Mouse (Mus musculus) erythroblast, embryonic 14.5 days (primary cell): ENCODE data around the gene Rbpms2. TPM values are rescaled to one million over a fixed set of nuclear protein-coding genes. Genes with fewer than 3 reads are reported as not detected.

Source experiments
- H3K27me3 ChIP-seq: 2 replicates; pipeline ENCODE4 v1.6.1; 2012; ENCODE audit warnings: inconsistent platforms; ENCODE audit not compliant: control insufficient read depth
- H3K36me3 ChIP-seq: 2 replicates; pipeline ENCODE4 v1.6.1; 2012; ENCODE audit warnings: mild to moderate bottlenecking, inconsistent platforms; ENCODE audit not compliant: control insufficient read depth
- H3K4me1 ChIP-seq: 2 replicates; pipeline ENCODE4 v1.6.1; 2012; ENCODE audit warnings: inconsistent platforms; ENCODE audit not compliant: control insufficient read depth
- H3K4me3 ChIP-seq: replicated peaks from 2 replicates; pipeline ENCODE3; 2012; ENCODE audit warnings: moderate library complexity, mild to moderate bottlenecking, inconsistent platforms
- H3K9me3 ChIP-seq: 2 replicates; pipeline ENCODE4 v1.6.1; 2012; ENCODE audit warnings: low read length, inconsistent platforms, mixed read lengths; ENCODE audit not compliant: control insufficient read depth
- GATA1 ChIP-seq: IDR thresholded peaks from 2 replicates; pipeline ENCODE4 v1.6.1; 2012; ENCODE audit warnings: low read length, inconsistent platforms, mixed read lengths
- TAL1 ChIP-seq: IDR thresholded peaks from 3 replicates; pipeline ENCODE4 v1.6.1; 2012; ENCODE audit warnings: low read length, inconsistent platforms, mixed read lengths
- polyA plus RNA-seq: library from polyadenylated mRNA; stranded (reverse); fragments of >175 nt; gene quantifications from 2 replicates; pipeline ENCODE4 v1.2.3, GENCODE M21; 2012

Gene Rbpms2
- polyA plus RNA-seq, 1 experiment: 0.12 TPM

DNA sequence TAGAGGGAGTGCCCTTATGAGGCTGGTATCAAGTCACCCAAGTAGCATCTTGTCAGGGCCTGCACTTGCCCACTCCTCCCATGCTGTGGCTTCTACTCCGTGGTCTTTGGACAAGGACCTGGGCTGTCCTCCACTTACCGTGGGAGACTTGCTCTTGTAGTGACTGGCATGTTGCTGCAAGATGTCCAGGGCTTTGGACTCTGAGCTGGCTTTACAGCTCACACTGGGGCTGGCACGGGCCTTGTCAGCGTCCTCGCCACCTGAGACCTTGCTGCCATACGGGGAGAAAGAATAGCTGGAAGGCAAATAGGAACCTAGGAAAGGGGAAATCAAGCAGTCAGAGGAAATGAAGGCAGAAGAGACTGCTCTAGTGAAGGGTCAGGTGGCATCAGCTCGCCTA, 67.9 kb downstream of the Rbpms2 start:
- Histone ChIP-seq H3K4me3 (no peak overlapping the region), H3K4me1 (no peaks in the 10 kb centered on the region; the same call in 1 of the 2 replicates), H3K9me3 (no peaks in the 10 kb centered on the region), H3K27me3 (no peaks in the 10 kb centered on the region), H3K36me3 (peaks cover 88% of the 10 kb centered on the region)
- TF ChIP-seq GATA1: no peak
- no peak for TF ChIP-seq TAL1

DNA sequence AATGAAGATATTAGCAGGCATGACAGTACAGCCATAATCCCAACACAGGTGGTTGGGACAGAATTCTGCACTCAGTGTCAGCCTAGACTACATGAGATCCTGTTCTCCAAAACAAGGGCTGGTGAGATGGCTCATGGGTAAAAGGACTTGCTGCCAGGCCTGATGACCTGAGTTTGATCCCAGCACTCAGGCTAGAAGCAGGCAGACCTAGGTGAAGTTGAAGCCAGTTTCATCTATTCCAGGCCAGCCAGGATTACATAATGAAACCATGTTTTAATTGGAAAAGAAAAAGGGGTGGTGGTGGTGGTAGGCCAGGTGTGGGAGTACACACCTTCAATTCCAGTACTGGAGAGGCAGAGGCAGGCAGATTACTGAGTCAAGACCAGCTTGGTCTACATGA, 68.5 kb downstream of the Rbpms2 start:
- H3K9me3 ChIP-seq: no peaks in the 10 kb centered on the region
- no peaks in the 10 kb centered on the region; the same call in 1 of the 2 replicates for H3K4me1 ChIP-seq
- no peak overlapping the region for H3K4me3 ChIP-seq
- no peak for TF ChIP-seq TAL1
- TF ChIP-seq GATA1: no peak
- H3K27me3 ChIP-seq: no peaks in the 10 kb centered on the region
- H3K36me3 ChIP-seq: peaks cover 90% of the 10 kb centered on the region

DNA sequence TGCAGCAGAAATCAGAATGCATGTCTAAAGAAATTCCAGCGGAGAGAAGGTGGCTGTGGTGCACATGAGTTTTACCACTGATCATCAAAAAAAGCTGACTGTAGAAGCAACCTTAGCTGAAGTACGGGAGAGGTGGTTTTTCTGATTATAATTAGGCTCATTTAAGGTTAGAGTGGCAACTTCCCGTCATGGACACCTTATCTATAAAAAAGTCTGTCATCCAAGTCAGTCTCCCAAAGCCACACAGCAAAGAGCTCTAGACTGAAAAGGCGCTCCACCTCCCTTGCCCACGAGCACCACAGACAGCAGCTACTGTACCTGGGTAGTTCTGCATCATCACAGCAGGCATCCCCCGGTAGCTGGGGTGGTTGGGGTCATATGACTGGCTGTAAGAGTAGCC, 71.1 kb downstream of the Rbpms2 start:
- Histone ChIP-seq H3K36me3 (peaks cover 83% of the 10 kb centered on the region), H3K4me3 (no peak overlapping the region), H3K9me3 (no peaks in the 10 kb centered on the region), H3K4me1 (no peaks in the 10 kb centered on the region; the same call in 1 of the 2 replicates), H3K27me3 (no peaks in the 10 kb centered on the region)
- TF ChIP-seq TAL1 (no peak), GATA1 (no peak)

DNA sequence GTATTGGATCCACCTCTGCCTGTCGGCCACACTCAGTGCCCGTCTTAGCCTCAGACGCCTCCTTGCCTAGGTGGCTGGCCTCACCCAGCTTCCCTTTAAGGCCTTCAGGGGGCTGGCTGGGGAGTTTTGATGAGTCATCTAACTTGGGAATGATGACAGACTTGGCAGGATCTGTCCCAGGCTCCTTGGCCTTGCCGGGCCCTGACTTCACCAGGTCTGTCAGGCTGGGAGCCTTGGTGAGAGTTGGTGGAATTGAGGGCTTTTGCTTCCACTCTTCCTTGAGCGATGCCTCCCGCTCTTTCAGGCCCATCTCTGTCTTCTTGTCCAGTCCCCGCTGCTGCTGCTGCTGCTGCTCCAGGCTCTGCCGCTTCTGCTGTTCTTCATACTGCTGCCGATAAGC, 72.8 kb downstream of the Rbpms2 start:
- H3K4me3 ChIP-seq: no peak overlapping the region
- no peaks in the 10 kb centered on the region; the same call in 1 of the 2 replicates for H3K4me1 ChIP-seq
- no peaks in the 10 kb centered on the region for H3K27me3 ChIP-seq
- TF ChIP-seq TAL1 (no peak), GATA1 (no peak)
- no peaks in the 10 kb centered on the region for H3K9me3 ChIP-seq
- peaks cover 66% of the 10 kb centered on the region for H3K36me3 ChIP-seq

DNA sequence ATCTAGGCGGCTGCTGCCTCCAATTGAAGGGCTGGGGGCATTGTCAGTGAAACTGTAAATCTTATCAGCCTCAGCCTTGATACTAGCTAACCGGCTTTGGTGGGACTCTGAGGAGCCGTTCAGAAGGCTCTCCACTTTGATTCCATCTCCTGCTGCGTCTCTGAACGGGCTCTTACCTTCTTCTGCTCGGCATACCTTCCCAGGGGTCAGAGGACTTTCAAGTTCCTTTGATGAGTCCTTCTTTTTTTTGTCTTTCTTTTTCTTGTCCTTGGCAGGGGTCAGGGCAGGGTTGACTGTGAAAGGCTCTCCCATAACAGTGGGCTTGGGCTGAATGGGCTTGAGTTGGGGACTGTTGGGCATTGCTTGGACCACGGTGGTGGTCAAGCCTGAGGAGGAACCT, 73.8 kb downstream of the Rbpms2 start:
- H3K27me3 ChIP-seq: no peaks in the 10 kb centered on the region
- no peak overlapping the region for H3K4me3 ChIP-seq
- no peaks in the 10 kb centered on the region; the same call in 1 of the 2 replicates for H3K4me1 ChIP-seq
- TF ChIP-seq GATA1: no peak
- TF ChIP-seq TAL1: no peak
- no peaks in the 10 kb centered on the region for H3K9me3 ChIP-seq
- peaks cover 56% of the 10 kb centered on the region for H3K36me3 ChIP-seq

DNA sequence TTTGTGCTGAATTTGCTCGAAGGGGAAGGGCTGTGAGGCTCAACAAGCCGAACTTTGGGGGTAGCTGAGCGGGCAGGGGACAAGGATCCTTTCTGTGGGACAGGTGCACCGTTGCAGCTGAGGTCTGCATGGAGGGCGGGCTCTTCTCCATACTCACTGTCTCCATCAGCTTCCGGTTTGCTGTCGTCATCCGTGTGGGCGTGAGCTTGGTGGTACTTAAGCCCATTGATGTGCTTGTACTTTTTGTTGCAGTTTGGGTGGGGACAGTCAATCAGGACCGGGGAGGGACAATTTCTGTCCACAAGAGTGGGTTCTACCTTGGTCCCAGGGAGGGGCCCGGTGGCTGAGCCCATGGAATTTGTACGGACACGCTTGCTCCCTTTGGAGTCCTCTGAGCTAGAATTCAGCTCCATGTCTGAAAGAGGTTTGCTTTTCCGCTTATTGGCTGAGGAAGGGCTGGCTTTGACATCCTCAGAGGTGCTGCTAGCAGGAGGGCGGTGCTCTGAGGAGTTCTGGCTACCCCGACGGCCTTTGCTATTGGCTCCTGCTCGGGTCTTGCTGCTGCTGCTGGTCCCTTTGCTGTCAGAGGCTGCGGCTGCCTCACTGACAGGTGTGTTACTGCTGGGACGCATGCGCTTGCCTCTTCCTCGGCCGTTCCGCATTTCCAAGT, 74.6 kb downstream of the Rbpms2 start:
- no peaks in the 10 kb centered on the region for H3K9me3 ChIP-seq
- no peaks in the 10 kb centered on the region for H3K27me3 ChIP-seq
- H3K4me3 ChIP-seq: no peak overlapping the region
- H3K4me1 ChIP-seq: no peaks in the 10 kb centered on the region; the same call in 1 of the 2 replicates
- no peak for TF ChIP-seq GATA1
- TF ChIP-seq TAL1: no peak
- H3K36me3 ChIP-seq: peaks cover 49% of the 10 kb centered on the region

Other genes starting within 250 kb of the Rbpms2 start
- not detected in 2 replicates for gene Kbtbd13, start 238.0 kb upstream of the Rbpms2 start, polyA plus RNA-seq
- gene Rasl12, start 231.1 kb upstream of the Rbpms2 start, polyA plus RNA-seq: 0.03 TPM in 1 of 2 replicates, not detected in the other
- gene Slc51b, start 206.7 kb upstream of the Rbpms2 start, polyA plus RNA-seq: not detected in 2 replicates
- 0.14 and 0.22 TPM in 2 replicates for gene Mtfmt, start 193.9 kb upstream of the Rbpms2 start, polyA plus RNA-seq
- 0.25 and 0.51 TPM in 2 replicates for gene Spg21, start 168.7 kb upstream of the Rbpms2 start, polyA plus RNA-seq
- not detected in 2 replicates for gene Ankdd1a, start 109.5 kb upstream of the Rbpms2 start, polyA plus RNA-seq
- gene Plekho2, start 49.6 kb upstream of the Rbpms2 start, polyA plus RNA-seq: 11.7 and 13.8 TPM in 2 replicates
- gene Pif1, start 42.5 kb upstream of the Rbpms2 start, polyA plus RNA-seq: 4.9 and 5.2 TPM in 2 replicates
- 10.5 and 13.6 TPM in 2 replicates for gene Oaz2, start 38.4 kb downstream of the Rbpms2 start, polyA plus RNA-seq
- 0.53 and 1.2 TPM in 2 replicates for gene Zfp609, start 197.9 kb downstream of the Rbpms2 start, polyA plus RNA-seq